Mouse (Mus musculus) effector memory CD4-positive, alpha-beta T cell, adult 5 months (primary cell): ENCODE results near the gene Cdrt4. TPM values are rescaled to one million over a fixed set of nuclear protein-coding genes. Genes with fewer than 3 reads are reported as not detected.

Experiments
- polyA plus RNA-seq: library from polyadenylated mRNA; unstranded; fragments of 100-300 nt; shearing (Covaris generic); gene quantifications from one replicate; pipeline ENCODE4 v1.2.1, GENCODE M21; 2017

The Cdrt4 gene
- not detected for polyA plus RNA-seq

DNA sequence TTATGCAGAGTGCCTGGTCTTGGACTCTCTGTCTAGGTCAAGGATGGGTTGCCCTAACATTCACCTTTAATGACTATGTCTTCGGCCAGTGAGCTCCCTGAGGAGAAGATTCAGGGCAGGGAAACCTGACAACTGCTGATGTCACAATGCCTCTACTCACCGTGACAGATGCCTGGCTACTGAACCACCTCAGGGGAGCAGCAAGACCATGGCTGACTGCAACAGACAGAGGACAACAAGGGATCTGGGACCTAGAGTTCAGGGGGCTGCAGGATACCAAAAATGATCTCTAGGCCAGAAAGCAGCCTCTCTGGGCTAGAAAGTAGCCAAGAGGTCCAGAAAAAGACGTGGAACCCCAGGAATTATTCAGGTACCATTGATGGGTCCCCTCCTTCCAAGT, at the start of gene Cdrt4:
Cdrt4 (plus strand) TSS at position 182 of the 400 bp plus-strand sequence.

Other genes starting within 250 kb of the Cdrt4 start
- gene Zfp287, start 219.3 kb upstream of the Cdrt4 start, polyA plus RNA-seq: 18.3 TPM
- not detected for gene Gm10428, start 198.1 kb upstream of the Cdrt4 start, polyA plus RNA-seq
- gene Zfp286, start 161.7 kb upstream of the Cdrt4 start, polyA plus RNA-seq: 0.29 TPM
- 2.0 TPM for gene Trim16, start 131.0 kb upstream of the Cdrt4 start, polyA plus RNA-seq
- gene Fbxw10, start 104.1 kb upstream of the Cdrt4 start, polyA plus RNA-seq: 0.39 TPM
- gene Tvp23b, start 71.7 kb upstream of the Cdrt4 start, polyA plus RNA-seq: 34.4 TPM
- gene Tekt3, start 110.5 kb downstream of the Cdrt4 start, polyA plus RNA-seq: not detected
- gene Pmp22, start 177.8 kb downstream of the Cdrt4 start, polyA plus RNA-seq: not detected